Mouse (Mus musculus) midbrain, embryonic 12.5 days (tissue): ENCODE data around the gene C2cd6. TPM values are rescaled to one million over a fixed set of nuclear protein-coding genes. Genes with fewer than 3 reads are reported as not detected.

ENCODE experiments used
- ATAC-seq: fragments of 200-750 bp; cut with Nextera tagmentation; 2 replicates; pipeline ENCODE4 v1.8.0; 2017; ENCODE audit warnings: low read depth, moderate TSS enrichment, moderate library complexity; ENCODE audit not compliant: low FRiP score
- H3K27ac ChIP-seq: fragments of 300-500 bp; sonication (generic); replicated peaks from 2 replicates; pipeline ENCODE4 v1.5.1; 2016; ENCODE audit warnings: mild to moderate bottlenecking
- H3K27me3 ChIP-seq: fragments of 300-500 bp; sonication (generic); 2 replicates; pipeline ENCODE4 v1.6.1; 2016; ENCODE audit warnings: mild to moderate bottlenecking
- H3K36me3 ChIP-seq: fragments of 300-500 bp; sonication (generic); 2 replicates; pipeline ENCODE4 v1.6.1; 2016
- H3K4me1 ChIP-seq: fragments of 300-500 bp; sonication (generic); 2 replicates; pipeline ENCODE4 v1.6.1; 2016
- H3K4me2 ChIP-seq: fragments of 300-500 bp; sonication (generic); replicated peaks from 2 replicates; pipeline ENCODE4 v1.6.1; 2016; ENCODE audit warnings: mild to moderate bottlenecking, moderate library complexity
- H3K4me3 ChIP-seq: fragments of 300-500 bp; sonication (generic); 2 replicates; pipeline ENCODE4 v1.5.1; 2016; ENCODE audit warnings: mild to moderate bottlenecking
- H3K9ac ChIP-seq: fragments of 300-500 bp; sonication (generic); replicated peaks from 2 replicates; pipeline ENCODE4 v1.6.1; 2016; ENCODE audit warnings: mild to moderate bottlenecking, moderate library complexity
- H3K9me3 ChIP-seq: fragments of 300-500 bp; sonication (generic); 2 replicates; pipeline ENCODE4 v1.6.1; 2016; ENCODE audit warnings: mild to moderate bottlenecking
- WGBS: fragments of 180-500 bp; shearing (Covaris S2); methylation state at CpG from one replicate; pipeline ENCODE4 v1.1.7; 2016; 5-methylcytosine and 5-hydroxymethylcytosine counted together
- polyA plus RNA-seq: library from polyadenylated mRNA; unstranded; fragments of >200 nt; fragmentation: Nextera tagmentation; extraction: Ambion mirVana; gene quantifications from 2 replicates; pipeline ENCODE4 v1.2.1, GENCODE M21; 2016

Gene C2cd6
- polyA plus RNA-seq: not detected in 2 replicates

- no peak within 1 kb of the TSS for H3K27ac ChIP-seq
- WGBS: 95% methylated on average over 19 of the region's 19 CpGs
- no peak for ATAC-seq
These were observed at the start of gene C2cd6 for GRCm38 (mm10) chr1:59094705-59095104. C2cd6 (minus strand) TSS chr1:59094900.

GRCm38 (mm10) chr1:59142809-59143208 is 48.1 kb upstream of the C2cd6 start:
- H3K27ac ChIP-seq: no peak overlapping the region
- H3K36me3 ChIP-seq: no peaks in the 10 kb centered on the region
- no peak overlapping the region for H3K4me3 ChIP-seq
- no peaks in the 10 kb centered on the region for H3K27me3 ChIP-seq
- H3K4me1 ChIP-seq: no peaks in the 10 kb centered on the region
- no peaks in the 10 kb centered on the region for H3K9me3 ChIP-seq
- ATAC-seq: no peak
- H3K9ac ChIP-seq: no peak overlapping the region
- H3K4me2 ChIP-seq: no peak overlapping the region

More at GRCm38 (mm10) chr1:59094705-59095104, at the start of gene C2cd6:
- Histone ChIP-seq H3K4me1 (no peaks in the 10 kb centered on the region), H3K4me3 (no peak within 1 kb of the TSS), H3K27me3 (no peaks in the 10 kb centered on the region), H3K36me3 (peaks cover 10% of the 10 kb centered on the region), H3K4me2 (no peak within 1 kb of the TSS), H3K9me3 (no peaks in the 10 kb centered on the region), H3K9ac (no peak within 1 kb of the TSS)

GRCm38 (mm10) chr1:59134419-59134818 is 39.7 kb upstream of the C2cd6 start:
- H3K9ac ChIP-seq: no peak overlapping the region
- no peak for ATAC-seq
- H3K4me2 ChIP-seq: no peak overlapping the region
- WGBS: 78% methylated on average over 5 of the region's 5 CpGs
- H3K27me3 ChIP-seq: no peaks in the 10 kb centered on the region
- H3K36me3 ChIP-seq: no peaks in the 10 kb centered on the region
- H3K4me1 ChIP-seq: no peaks in the 10 kb centered on the region
- no peak overlapping the region for H3K27ac ChIP-seq
- no peak overlapping the region for H3K4me3 ChIP-seq
- no peaks in the 10 kb centered on the region for H3K9me3 ChIP-seq

- no peaks in the 10 kb centered on the region for H3K9me3 ChIP-seq
- 78% methylated on average over 7 of the region's 7 CpGs for WGBS
- H3K9ac ChIP-seq: no peak overlapping the region
- H3K4me1 ChIP-seq: no peaks in the 10 kb centered on the region
- ATAC-seq: no peak
- no peaks in the 10 kb centered on the region for H3K27me3 ChIP-seq
- no peaks in the 10 kb centered on the region for H3K36me3 ChIP-seq
- H3K4me3 ChIP-seq: no peak overlapping the region
- no peak overlapping the region for H3K4me2 ChIP-seq
- no peak overlapping the region for H3K27ac ChIP-seq
These were observed 34.2 kb upstream of the C2cd6 start for GRCm38 (mm10) chr1:59128879-59129278.

GRCm38 (mm10) chr1:59125558-59125957 is 30.9 kb upstream of the C2cd6 start:
- Histone ChIP-seq H3K9ac (no peak overlapping the region), H3K9me3 (no peaks in the 10 kb centered on the region), H3K4me3 (no peak overlapping the region), H3K4me1 (peaks cover 4% of the 10 kb centered on the region; the same call in 1 of the 2 replicates), H3K4me2 (no peak overlapping the region), H3K27ac (no peak overlapping the region), H3K27me3 (no peaks in the 10 kb centered on the region), H3K36me3 (no peaks in the 10 kb centered on the region)
- no peak for ATAC-seq
- WGBS: 79% methylated on average over 5 of the region's 5 CpGs

GRCm38 (mm10) chr1:59119720-59120457 is 25.2 kb upstream of the C2cd6 start, which contains the start of gene Tmem237:
Tmem237 (minus strand) TSS chr1:59120408.
- Histone ChIP-seq H3K9ac (peak within 1 kb of the TSS; percentile 96), H3K4me3 (peak within 1 kb of the TSS; percentile 61), H3K27me3 (no peaks in the 10 kb centered on the region), H3K4me1 (peaks cover 12% of the 10 kb centered on the region), H3K27ac (peak within 1 kb of the TSS; percentile 90), H3K36me3 (peaks cover 10% of the 10 kb centered on the region; the same call in 1 of the 2 replicates), H3K9me3 (no peaks in the 10 kb centered on the region), H3K4me2 (peak within 1 kb of the TSS; percentile 87)
- under 1% methylated on average over 69 of the region's 74 CpGs for WGBS
- ATAC-seq: peak; percentile 99

GRCm38 (mm10) chr1:59110524-59110923 is 15.8 kb upstream of the C2cd6 start:
- H3K4me2 ChIP-seq: no peak overlapping the region
- no peaks in the 10 kb centered on the region for H3K4me1 ChIP-seq
- H3K9ac ChIP-seq: no peak overlapping the region
- H3K9me3 ChIP-seq: no peaks in the 10 kb centered on the region
- no peak for ATAC-seq
- H3K27me3 ChIP-seq: no peaks in the 10 kb centered on the region
- H3K27ac ChIP-seq: no peak overlapping the region
- WGBS: 91% methylated on average over 8 of the region's 8 CpGs
- H3K36me3 ChIP-seq: peaks cover 68% of the 10 kb centered on the region
- H3K4me3 ChIP-seq: no peak overlapping the region

- 88% methylated on average over 6 of the region's 6 CpGs for WGBS
- Histone ChIP-seq H3K4me2 (no peak overlapping the region), H3K4me3 (no peak overlapping the region), H3K36me3 (peaks cover 51% of the 10 kb centered on the region), H3K9ac (no peak overlapping the region), H3K4me1 (no peaks in the 10 kb centered on the region), H3K27ac (no peak overlapping the region), H3K27me3 (no peaks in the 10 kb centered on the region), H3K9me3 (no peaks in the 10 kb centered on the region)
- no peak for ATAC-seq
These were observed 7.4 kb upstream of the C2cd6 start for GRCm38 (mm10) chr1:59102071-59102470.

- no peak overlapping the region for H3K4me2 ChIP-seq
- H3K9ac ChIP-seq: no peak overlapping the region
- H3K4me1 ChIP-seq: no peaks in the 10 kb centered on the region
- peaks cover 42% of the 10 kb centered on the region for H3K36me3 ChIP-seq
- no peak overlapping the region for H3K27ac ChIP-seq
- no peak for ATAC-seq
- H3K27me3 ChIP-seq: no peaks in the 10 kb centered on the region
- WGBS: 94% methylated on average over 5 of the region's 5 CpGs
- no peaks in the 10 kb centered on the region for H3K9me3 ChIP-seq
- H3K4me3 ChIP-seq: no peak overlapping the region
These were observed 6.3 kb upstream of the C2cd6 start for GRCm38 (mm10) chr1:59101020-59101419.

- no peak for ATAC-seq
- no peak overlapping the region for H3K4me2 ChIP-seq
- H3K9ac ChIP-seq: no peak overlapping the region
- no peaks in the 10 kb centered on the region for H3K9me3 ChIP-seq
- no peaks in the 10 kb centered on the region for H3K27me3 ChIP-seq
- no peak overlapping the region for H3K4me3 ChIP-seq
- WGBS: 36% methylated on average over 3 of the region's 3 CpGs
- H3K27ac ChIP-seq: no peak overlapping the region
- H3K36me3 ChIP-seq: no peaks in the 10 kb centered on the region
- no peaks in the 10 kb centered on the region for H3K4me1 ChIP-seq
These were observed 23.8 kb downstream of the C2cd6 start for GRCm38 (mm10) chr1:59070867-59071266.

GRCm38 (mm10) chr1:59067976-59068375 is 26.7 kb downstream of the C2cd6 start:
- Histone ChIP-seq H3K9me3 (no peaks in the 10 kb centered on the region), H3K36me3 (no peaks in the 10 kb centered on the region), H3K4me3 (no peak overlapping the region), H3K27me3 (no peaks in the 10 kb centered on the region), H3K9ac (no peak overlapping the region), H3K4me2 (no peak overlapping the region), H3K4me1 (no peaks in the 10 kb centered on the region), H3K27ac (no peak overlapping the region)
- WGBS: 13% methylated on average over 3 of the region's 3 CpGs
- ATAC-seq: no peak

- Histone ChIP-seq H3K27me3 (no peaks in the 10 kb centered on the region), H3K27ac (no peak overlapping the region), H3K4me1 (no peaks in the 10 kb centered on the region), H3K9me3 (no peaks in the 10 kb centered on the region), H3K4me2 (no peak overlapping the region), H3K9ac (no peak overlapping the region), H3K36me3 (no peaks in the 10 kb centered on the region), H3K4me3 (no peak overlapping the region)
- no peak for ATAC-seq
- WGBS: 56% methylated on average over 3 of the region's 3 CpGs
These were observed 31.0 kb downstream of the C2cd6 start for GRCm38 (mm10) chr1:59063697-59064096.

GRCm38 (mm10) chr1:59056955-59057354 is 37.7 kb downstream of the C2cd6 start:
- 75% methylated on average over 2 of the region's 2 CpGs for WGBS
- Histone ChIP-seq H3K9me3 (no peaks in the 10 kb centered on the region), H3K9ac (no peak overlapping the region), H3K4me1 (no peaks in the 10 kb centered on the region), H3K4me3 (no peak overlapping the region), H3K4me2 (no peak overlapping the region), H3K27ac (no peak overlapping the region), H3K27me3 (no peaks in the 10 kb centered on the region), H3K36me3 (no peaks in the 10 kb centered on the region)
- no peak for ATAC-seq
